Mouse (Mus musculus) C2C12 (cell line): ENCODE data around the gene Nosip.

Experiments
- CTCF ChIP-seq: IDR thresholded peaks from one replicate; pipeline ENCODE4 v1.5.1; 2011; ENCODE audit not compliant: control insufficient read depth, insufficient read depth, insufficient read length
- FOSL1 ChIP-seq: IDR thresholded peaks from one replicate; pipeline ENCODE4 v1.8.0; 2011; ENCODE audit warnings: mild to moderate bottlenecking, low read length; ENCODE audit not compliant: poor library complexity, insufficient read depth, severe bottlenecking
- MAX ChIP-seq: IDR thresholded peaks from one replicate; pipeline ENCODE4 v1.6.1; 2011; ENCODE audit warnings: mild to moderate bottlenecking, control low read depth
- MYOG ChIP-seq: IDR thresholded peaks from one replicate; pipeline ENCODE4 v1.6.1; 2011; ENCODE audit not compliant: control insufficient read depth, insufficient read length; ENCODE audit errors: extremely low read depth
- USF1 ChIP-seq: IDR thresholded peaks from one replicate; pipeline ENCODE4 v1.6.1; 2011; ENCODE audit warnings: low read depth, mild to moderate bottlenecking, control low read depth, moderate library complexity

DNA sequence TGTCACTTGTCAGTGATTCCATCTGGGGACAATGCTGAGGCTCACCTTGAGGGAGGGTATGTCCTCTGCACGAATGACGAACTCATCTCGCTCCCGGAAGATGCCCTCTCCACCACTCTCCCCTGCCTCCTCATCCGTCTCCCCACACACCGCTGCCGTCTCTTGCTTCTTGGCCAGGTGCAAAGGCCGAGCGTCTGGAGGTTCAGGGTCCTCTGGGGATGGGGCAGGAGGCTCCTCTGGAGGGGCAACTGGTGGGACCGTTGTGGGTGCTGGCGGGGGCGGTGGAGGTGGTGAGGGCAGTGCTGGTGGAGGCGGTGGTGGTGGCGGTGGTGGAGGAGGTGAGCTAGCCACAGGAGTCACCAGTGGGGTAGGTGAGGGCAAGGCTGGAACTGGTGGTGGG, 18.9 kb upstream of the Nosip start:
- TF ChIP-seq CTCF = no peak
- TF ChIP-seq USF1 = no peak
- no peak for TF ChIP-seq MYOG
- TF ChIP-seq MAX = no peak
- no peak for TF ChIP-seq FOSL1
